Mouse (Mus musculus) liver, embryonic 12.5 days (tissue): ENCODE results near the gene Ptges3. TPM values are rescaled to one million over a fixed set of nuclear protein-coding genes. Genes with fewer than 3 reads are reported as not detected.

Experiments used
- ATAC-seq: fragments of 200-750 bp; cut with Nextera tagmentation; 2 replicates; pipeline ENCODE4 v1.8.0; 2017; ENCODE audit warnings: moderate number of reproducible peaks, mild to moderate bottlenecking, moderate library complexity
- H3K27ac ChIP-seq: fragments of 300-500 bp; sonication (generic); 2 replicates; pipeline ENCODE4 v1.5.1; 2016; ENCODE audit warnings: mild to moderate bottlenecking
- H3K27me3 ChIP-seq: fragments of 300-500 bp; sonication (generic); replicated peaks from 2 replicates; pipeline ENCODE4 v1.6.1; 2016; ENCODE audit warnings: mild to moderate bottlenecking, moderate library complexity
- H3K36me3 ChIP-seq: fragments of 300-500 bp; sonication (generic); 2 replicates; pipeline ENCODE4 v1.6.1; 2016; ENCODE audit warnings: mild to moderate bottlenecking, moderate library complexity
- H3K4me1 ChIP-seq: fragments of 300-500 bp; sonication (generic); 2 replicates; pipeline ENCODE4 v1.6.1; 2016
- H3K4me2 ChIP-seq: fragments of 300-500 bp; sonication (generic); 2 replicates; pipeline ENCODE4 v1.6.1; 2016; ENCODE audit warnings: mild to moderate bottlenecking, moderate library complexity
- H3K4me3 ChIP-seq: fragments of 300-500 bp; sonication (generic); 2 replicates; pipeline ENCODE4 v1.5.1; 2016; ENCODE audit warnings: mild to moderate bottlenecking, moderate library complexity
- H3K9ac ChIP-seq: fragments of 300-500 bp; sonication (generic); 2 replicates; pipeline ENCODE4 v1.6.1; 2016; ENCODE audit warnings: mild to moderate bottlenecking, moderate library complexity
- H3K9me3 ChIP-seq: fragments of 300-500 bp; sonication (generic); replicated peaks from 2 replicates; pipeline ENCODE4 v1.6.1; 2016; ENCODE audit warnings: mild to moderate bottlenecking, moderate library complexity
- WGBS: fragments of 180-500 bp; shearing (Covaris S2); methylation state at CpG from one replicate; pipeline ENCODE4 v1.1.7; 2016; ENCODE audit not compliant: insufficient replicate concordance; 5-methylcytosine and 5-hydroxymethylcytosine counted together
- polyA plus RNA-seq: library from polyadenylated mRNA; unstranded; fragments of >200 nt; fragmentation: Nextera tagmentation; extraction: Ambion mirVana; gene quantifications from 2 replicates; pipeline ENCODE4 v1.2.1, GENCODE M21; 2016

The Ptges3 gene
- 406 and 407 TPM in 2 replicates for polyA plus RNA-seq

DNA sequence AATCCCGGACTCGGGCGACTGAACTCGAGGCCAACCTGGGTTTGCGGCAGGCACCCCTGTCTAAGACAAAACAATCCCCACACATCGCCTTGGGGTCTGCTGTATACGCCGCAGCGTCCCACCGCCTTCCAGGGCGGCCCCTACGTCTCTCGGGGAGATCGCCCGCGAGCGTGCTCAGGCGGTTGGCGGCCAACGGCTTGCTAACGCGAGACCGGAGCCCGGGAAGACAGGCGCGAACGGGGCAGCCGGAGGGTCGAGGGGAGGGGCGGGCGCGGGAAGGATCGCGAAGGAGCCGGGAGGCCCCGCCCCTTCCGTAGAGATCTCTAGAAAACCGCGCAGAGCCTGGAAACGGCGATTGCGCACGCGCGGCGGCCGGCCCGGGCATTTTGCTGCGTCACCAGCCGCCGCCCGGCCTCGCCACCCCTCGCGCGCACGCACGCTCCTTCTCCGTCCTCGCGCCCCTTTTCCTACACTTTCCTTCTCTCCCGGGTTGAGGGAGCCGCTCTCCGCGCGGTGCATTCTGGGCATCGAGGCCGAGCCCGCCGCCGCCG is at the start of gene Ptges3:
TSS of gene Ptges3 (plus strand) at position 354 of the 551 bp plus-strand sequence.
- under 1% methylated on average over 71 of the region's 72 CpGs for WGBS
- peak within 1 kb of the TSS; percentile 84 for H3K4me3 ChIP-seq
- peak within 1 kb of the TSS; percentile 96 for H3K9ac ChIP-seq
- peak within 1 kb of the TSS; percentile 96 for H3K4me2 ChIP-seq
- H3K36me3 ChIP-seq, result peaks cover 24% of the 10 kb centered on the region
- peak; percentile 89 for ATAC-seq
- peaks cover 43% of the 10 kb centered on the region for H3K4me1 ChIP-seq
- H3K27ac ChIP-seq, result peak within 1 kb of the TSS; percentile 99
- no peaks in the 10 kb centered on the region for H3K27me3 ChIP-seq
- H3K9me3 ChIP-seq, result no peaks in the 10 kb centered on the region

DNA sequence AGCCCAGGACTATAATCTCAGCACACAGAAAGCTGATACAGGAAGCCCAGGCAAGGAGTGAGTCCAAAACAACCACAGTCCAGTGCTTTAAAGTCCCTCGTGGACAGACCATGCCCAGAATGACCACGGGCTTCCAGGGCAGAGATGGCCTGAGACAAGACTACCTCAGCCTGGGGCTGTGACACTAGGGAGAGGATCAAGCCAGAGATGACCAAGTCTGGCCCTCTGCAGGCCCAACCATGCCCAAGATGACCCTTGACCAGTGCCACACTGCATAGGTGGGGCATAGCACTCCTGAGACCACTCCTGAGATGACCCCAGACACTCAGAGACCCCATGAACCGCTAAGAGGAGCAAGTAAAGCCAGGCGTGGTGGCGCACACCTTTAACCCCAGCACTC is 49.0 kb upstream of the Ptges3 start:
- Histone ChIP-seq H3K27me3 (no peaks in the 10 kb centered on the region), H3K9me3 (no peaks in the 10 kb centered on the region), H3K36me3 (no peaks in the 10 kb centered on the region), H3K4me1 (no peaks in the 10 kb centered on the region), H3K27ac (no peak overlapping the region), H3K4me2 (no peak overlapping the region), H3K4me3 (no peak overlapping the region), H3K9ac (no peak overlapping the region)
- ATAC-seq, result no peak
- WGBS, result 56% methylated on average over 5 of the region's 5 CpGs

- H3K36me3 ChIP-seq, result peaks cover 32% of the 10 kb centered on the region
- peaks cover 15% of the 10 kb centered on the region for H3K4me1 ChIP-seq
- H3K4me3 ChIP-seq, result peak within 1 kb of the TSS; percentile 69
- H3K27ac ChIP-seq, result peak within 1 kb of the TSS; percentile 76
- H3K27me3 ChIP-seq, result no peaks in the 10 kb centered on the region
- peak; percentile 95 for ATAC-seq
- no peaks in the 10 kb centered on the region for H3K9me3 ChIP-seq
- H3K9ac ChIP-seq, result peak within 1 kb of the TSS; percentile 75
- 2% methylated on average over 31 of the region's 31 CpGs for WGBS
- peak within 1 kb of the TSS; percentile 84 for H3K4me2 ChIP-seq
These were observed 43.5 kb upstream of the Ptges3 start, which contains the start of gene Prim1 for GRCm38 (mm10) chr10:128015068-128015934. Prim1 (plus strand) TSS chr10:128015168.

GRCm38 (mm10) chr10:128022196-128022595 is 36.6 kb upstream of the Ptges3 start:
- H3K36me3 ChIP-seq, result peaks cover 96% of the 10 kb centered on the region
- no peak overlapping the region for H3K9ac ChIP-seq
- H3K9me3 ChIP-seq, result no peaks in the 10 kb centered on the region
- peaks cover under 1% of the 10 kb centered on the region; the same call in 1 of the 2 replicates for H3K4me1 ChIP-seq
- no peak overlapping the region for H3K27ac ChIP-seq
- no peak overlapping the region for H3K4me2 ChIP-seq
- no peaks in the 10 kb centered on the region for H3K27me3 ChIP-seq
- ATAC-seq, result no peak
- 91% methylated on average over 5 of the region's 5 CpGs for WGBS
- H3K4me3 ChIP-seq, result no peak overlapping the region

- H3K9ac ChIP-seq, result no peak overlapping the region
- 93% methylated on average over 10 of the region's 10 CpGs for WGBS
- H3K4me2 ChIP-seq, result no peak overlapping the region
- H3K36me3 ChIP-seq, result peaks cover 100% of the 10 kb centered on the region
- no peaks in the 10 kb centered on the region for H3K9me3 ChIP-seq
- no peaks in the 10 kb centered on the region for H3K4me1 ChIP-seq
- ATAC-seq, result no peak
- H3K4me3 ChIP-seq, result no peak overlapping the region
- H3K27me3 ChIP-seq, result no peaks in the 10 kb centered on the region
- H3K27ac ChIP-seq, result no peak overlapping the region
These were observed 35.3 kb upstream of the Ptges3 start for GRCm38 (mm10) chr10:128023496-128023895.

- H3K4me2 ChIP-seq, result no peak overlapping the region
- H3K36me3 ChIP-seq, result peaks cover 70% of the 10 kb centered on the region
- no peak overlapping the region for H3K27ac ChIP-seq
- H3K9ac ChIP-seq, result no peak overlapping the region
- H3K4me3 ChIP-seq, result no peak overlapping the region
- WGBS, result 88% methylated on average over 7 of the region's 7 CpGs
- ATAC-seq, result no peak
- H3K27me3 ChIP-seq, result no peaks in the 10 kb centered on the region
- H3K9me3 ChIP-seq, result no peaks in the 10 kb centered on the region
- peaks cover 5% of the 10 kb centered on the region for H3K4me1 ChIP-seq
These were observed 28.8 kb upstream of the Ptges3 start for GRCm38 (mm10) chr10:128029931-128030330.

GRCm38 (mm10) chr10:128030860-128031259 is 27.9 kb upstream of the Ptges3 start:
- ATAC-seq, result no peak
- H3K9ac ChIP-seq, result no peak overlapping the region
- H3K4me2 ChIP-seq, result no peak overlapping the region
- H3K4me1 ChIP-seq, result peaks cover 6% of the 10 kb centered on the region
- no peaks in the 10 kb centered on the region for H3K9me3 ChIP-seq
- H3K27ac ChIP-seq, result no peak overlapping the region
- WGBS, result 24% methylated on average over 2 of the region's 2 CpGs
- no peak overlapping the region for H3K4me3 ChIP-seq
- no peaks in the 10 kb centered on the region for H3K27me3 ChIP-seq
- peaks cover 61% of the 10 kb centered on the region for H3K36me3 ChIP-seq

DNA sequence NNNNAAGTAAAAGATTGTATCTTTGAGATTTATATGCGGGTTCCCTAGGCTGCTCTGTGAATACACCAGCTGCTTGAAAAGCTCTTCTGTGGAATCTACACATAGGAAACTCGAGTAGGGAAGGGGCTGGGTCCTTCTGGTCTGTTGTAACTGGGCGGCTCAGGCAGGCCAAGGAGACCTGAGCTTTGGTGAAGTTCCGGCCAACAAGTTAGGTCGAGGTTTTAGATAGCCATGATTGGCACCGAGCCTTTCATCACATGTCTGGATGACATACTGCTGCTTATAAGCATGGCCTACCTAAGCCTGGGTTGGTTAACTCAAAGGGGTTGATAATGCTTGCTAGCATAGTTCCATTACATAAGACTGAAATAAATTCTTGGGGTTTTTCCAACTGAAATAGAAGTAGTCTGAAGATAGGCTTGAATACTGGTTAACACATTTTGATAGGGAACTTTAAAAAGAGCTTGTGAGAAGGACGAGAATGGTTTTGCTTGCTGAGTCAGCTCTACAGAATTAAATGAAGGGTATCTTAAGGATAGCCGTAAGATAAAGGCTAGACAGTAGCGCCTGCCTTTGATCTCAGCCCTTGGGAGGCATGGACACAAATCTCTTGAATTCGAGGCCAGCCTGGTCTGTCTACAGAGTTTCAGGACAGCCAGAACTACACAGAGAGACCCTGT is 21.9 kb upstream of the Ptges3 start:
- Histone ChIP-seq H3K9me3 (no peaks in the 10 kb centered on the region), H3K9ac (peak overlapping the region; percentile 98), H3K27ac (peak overlapping the region; percentile 92), H3K36me3 (peaks cover 48% of the 10 kb centered on the region), H3K4me1 (peaks cover 57% of the 10 kb centered on the region), H3K27me3 (no peaks in the 10 kb centered on the region), H3K4me3 (peak overlapping the region; percentile 88), H3K4me2 (peak overlapping the region; percentile 85)
- peak; percentile 31 for ATAC-seq
- 1% methylated on average over 10 of the region's 10 CpGs for WGBS

GRCm38 (mm10) chr10:128037921-128038320 is 20.8 kb upstream of the Ptges3 start:
- no peaks in the 10 kb centered on the region for H3K27me3 ChIP-seq
- H3K36me3 ChIP-seq, result peaks cover 58% of the 10 kb centered on the region
- 67% methylated on average over 3 of the region's 3 CpGs for WGBS
- peak overlapping the region; percentile 77 for H3K27ac ChIP-seq
- H3K9ac ChIP-seq, result peak overlapping the region; percentile 64
- peak overlapping the region; percentile 85 for H3K4me2 ChIP-seq
- no peak for ATAC-seq
- H3K4me3 ChIP-seq, result peak overlapping the region; percentile 27
- peaks cover 67% of the 10 kb centered on the region for H3K4me1 ChIP-seq
- no peaks in the 10 kb centered on the region for H3K9me3 ChIP-seq

DNA sequence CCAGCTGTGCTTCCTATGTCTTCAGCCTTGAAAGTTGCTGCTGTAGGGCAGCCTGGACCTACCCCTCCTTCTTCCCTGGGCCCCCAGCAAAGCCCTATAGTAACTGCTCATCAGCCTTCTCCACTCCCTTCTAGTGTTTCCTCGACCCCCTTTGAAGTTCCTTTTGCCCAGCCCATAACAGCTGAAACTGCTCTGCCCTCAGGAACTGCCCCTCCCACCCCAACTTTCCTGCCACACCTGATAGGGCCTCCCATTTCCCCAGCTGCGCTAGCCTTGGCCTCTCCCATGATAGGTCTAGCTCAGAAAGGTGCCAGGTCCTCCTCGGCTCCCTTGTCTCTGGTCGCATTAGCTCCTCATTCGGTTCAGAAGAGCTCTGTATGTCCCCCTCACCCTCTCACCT is 19.6 kb upstream of the Ptges3 start:
- 29% methylated on average over 5 of the region's 5 CpGs for WGBS
- Histone ChIP-seq H3K27ac (peak overlapping the region; percentile 77), H3K27me3 (no peaks in the 10 kb centered on the region), H3K4me3 (peak overlapping the region; percentile 27), H3K4me2 (peak overlapping the region; percentile 85), H3K36me3 (peaks cover 70% of the 10 kb centered on the region), H3K9ac (peak overlapping the region; percentile 64), H3K4me1 (peaks cover 79% of the 10 kb centered on the region), H3K9me3 (no peaks in the 10 kb centered on the region)
- ATAC-seq, result peak; percentile 61

GRCm38 (mm10) chr10:128039858-128040257 is 18.9 kb upstream of the Ptges3 start:
- H3K9ac ChIP-seq, result peak overlapping the region; percentile 64
- peak overlapping the region; percentile 77 for H3K27ac ChIP-seq
- peak overlapping the region; percentile 85 for H3K4me2 ChIP-seq
- H3K36me3 ChIP-seq, result peaks cover 77% of the 10 kb centered on the region
- H3K4me3 ChIP-seq, result no peak overlapping the region
- WGBS, result 80% methylated on average over 3 of the region's 3 CpGs
- no peak for ATAC-seq
- H3K4me1 ChIP-seq, result peaks cover 81% of the 10 kb centered on the region
- no peaks in the 10 kb centered on the region for H3K9me3 ChIP-seq
- H3K27me3 ChIP-seq, result no peaks in the 10 kb centered on the region
